Mouse (Mus musculus) midbrain, embryonic 11.5 days (tissue): ENCODE measurements around the gene Krt33a. TPM values are rescaled to one million over a fixed set of nuclear protein-coding genes. Genes with fewer than 3 reads are reported as not detected.
A peak's percentile ranks its signal among the peaks of the same experiment; 100 is the strongest.

ENCODE experiments used
- ATAC-seq: fragments of 200-750 bp; cut with Nextera tagmentation; 2 replicates; pipeline ENCODE4 v1.8.0; 2017; ENCODE audit warnings: moderate TSS enrichment, moderate library complexity; ENCODE audit not compliant: low FRiP score
- DNase-seq: peaks from one replicate; pipeline ENCODE4 v3.0.0; 2015; ENCODE audit warnings: low spot score; ENCODE audit errors: missing footprints
- H3K27ac ChIP-seq: fragments of 300-500 bp; sonication (generic); 2 replicates; pipeline ENCODE4 v1.5.1; 2014; ENCODE audit warnings: low read depth, low read length
- H3K27me3 ChIP-seq: fragments of 300-500 bp; sonication (generic); 2 replicates; pipeline ENCODE4 v1.6.1; 2014; ENCODE audit warnings: mild to moderate bottlenecking, low read length, moderate library complexity, mixed read lengths; ENCODE audit not compliant: control insufficient read depth, insufficient read depth
- H3K36me3 ChIP-seq: fragments of 300-500 bp; sonication (generic); 2 replicates; pipeline ENCODE4 v1.6.1; 2014; ENCODE audit warnings: mild to moderate bottlenecking, low read length, moderate library complexity, mixed read lengths; ENCODE audit not compliant: control insufficient read depth, insufficient read depth
- H3K4me1 ChIP-seq: fragments of 300-500 bp; sonication (generic); 2 replicates; pipeline ENCODE4 v1.6.1; 2014; ENCODE audit warnings: low read length; ENCODE audit not compliant: control insufficient read depth, insufficient read depth
- H3K4me2 ChIP-seq: fragments of 300-500 bp; sonication (generic); 2 replicates; pipeline ENCODE4 v1.6.1; 2014; ENCODE audit warnings: mild to moderate bottlenecking, moderate library complexity
- H3K4me3 ChIP-seq: fragments of 300-500 bp; sonication (generic); 2 replicates; pipeline ENCODE4 v1.5.1; 2014; ENCODE audit warnings: low read depth, low read length
- H3K9ac ChIP-seq: fragments of 300-500 bp; sonication (generic); 2 replicates; pipeline ENCODE4 v1.6.1; 2014; ENCODE audit warnings: low read length
- H3K9me3 ChIP-seq: fragments of 300-500 bp; sonication (generic); 2 replicates; pipeline ENCODE4 v1.6.1; 2016; ENCODE audit warnings: low read length; ENCODE audit not compliant: control insufficient read depth
- WGBS: fragments of 180-500 bp; shearing (Covaris S2); extraction: QIAGEN DNeasy Blood & Tissue Kit; methylation state at CpG from one replicate; pipeline ENCODE4 v1.1.7; 2014; 5-methylcytosine and 5-hydroxymethylcytosine counted together
- polyA plus RNA-seq: library from polyadenylated mRNA; unstranded; fragments of >200 nt; fragmentation: Nextera tagmentation; extraction: Ambion mirVana; gene quantifications from 2 replicates; pipeline ENCODE4 v1.2.1, GENCODE M21; 2014

The Krt33a gene
- polyA plus RNA-seq, 1 experiment from 2014 or later: not detected

- no peak for ATAC-seq
Measured at GRCm38 (mm10) chr11:99993620-99994383, 22.2 kb downstream of the Krt33a start, which contains the start of gene Krtap17-1. Gene Krtap17-1 (minus strand): TSS chr11:99993994.

GRCm38 (mm10) chr11:99990571-99990970 is 25.4 kb downstream of the Krt33a start:
- Histone ChIP-seq H3K36me3 (no peaks in the 10 kb centered on the region), H3K4me2 (no peak overlapping the region), H3K4me3 (no peak overlapping the region), H3K27ac (no peak overlapping the region), H3K4me1 (no peaks in the 10 kb centered on the region), H3K27me3 (no peaks in the 10 kb centered on the region), H3K9ac (no peak overlapping the region), H3K9me3 (no peaks in the 10 kb centered on the region)
- ATAC-seq: no peak
- DNase-seq: no peak
- WGBS: 70% methylated on average over 3 of the region's 3 CpGs

More at GRCm38 (mm10) chr11:99993620-99994383, 22.2 kb downstream of the Krt33a start, which contains the start of gene Krtap17-1:
- Histone ChIP-seq H3K4me3 (no peak within 1 kb of the TSS), H3K9ac (no peak within 1 kb of the TSS), H3K36me3 (no peaks in the 10 kb centered on the region), H3K4me2 (peak within 1 kb of the TSS; percentile 32), H3K27ac (no peak within 1 kb of the TSS), H3K27me3 (no peaks in the 10 kb centered on the region), H3K9me3 (no peaks in the 10 kb centered on the region), H3K4me1 (no peaks in the 10 kb centered on the region)
- 36% methylated on average over 26 of the region's 26 CpGs for WGBS
- peak; percentile 82 for DNase-seq

GRCm38 (mm10) chr11:99989881-99990405 is 26.1 kb downstream of the Krt33a start:
- no peak for ATAC-seq
- 85% methylated on average over 6 of the region's 6 CpGs for WGBS

GRCm38 (mm10) chr11:99988530-99988929 is 27.5 kb downstream of the Krt33a start:
- H3K36me3 ChIP-seq: no peaks in the 10 kb centered on the region
- H3K4me3 ChIP-seq: no peak overlapping the region
- no peaks in the 10 kb centered on the region for H3K9me3 ChIP-seq
- no peak overlapping the region for H3K9ac ChIP-seq
- H3K27ac ChIP-seq: no peak overlapping the region
- no peaks in the 10 kb centered on the region for H3K27me3 ChIP-seq
- H3K4me2 ChIP-seq: no peak overlapping the region
- whole genome bisulfite sequencing: 90% methylated on average over 3 of the region's 3 CpGs
- ATAC-seq (no peak), DNase-seq (no peak)
- H3K4me1 ChIP-seq: no peaks in the 10 kb centered on the region

More at GRCm38 (mm10) chr11:99989881-99990405, 26.1 kb downstream of the Krt33a start:
- no peaks in the 10 kb centered on the region for H3K27me3 ChIP-seq
- H3K4me2 ChIP-seq: no peak overlapping the region
- no peak for DNase-seq
- H3K4me3 ChIP-seq: no peak overlapping the region
- H3K9ac ChIP-seq: no peak overlapping the region
- no peaks in the 10 kb centered on the region for H3K9me3 ChIP-seq
- no peaks in the 10 kb centered on the region for H3K36me3 ChIP-seq
- H3K27ac ChIP-seq: no peak overlapping the region
- H3K4me1 ChIP-seq: no peaks in the 10 kb centered on the region

GRCm38 (mm10) chr11:99986180-99986647 is 29.8 kb downstream of the Krt33a start, which contains the start of gene Krtap16-1:
Gene Krtap16-1 (minus strand): TSS chr11:99986597.
- no peak within 1 kb of the TSS for H3K27ac ChIP-seq
- no peak within 1 kb of the TSS for H3K4me3 ChIP-seq
- H3K27me3 ChIP-seq: no peaks in the 10 kb centered on the region
- H3K4me1 ChIP-seq: no peaks in the 10 kb centered on the region
- H3K9ac ChIP-seq: no peak within 1 kb of the TSS
- DNase-seq (no peak), ATAC-seq (no peak)
- no peak within 1 kb of the TSS for H3K4me2 ChIP-seq
- H3K9me3 ChIP-seq: no peaks in the 10 kb centered on the region
- no peaks in the 10 kb centered on the region for H3K36me3 ChIP-seq
- 91% methylated on average over 8 of the region's 8 CpGs for WGBS

GRCm38 (mm10) chr11:99985291-99986092 is 30.5 kb downstream of the Krt33a start:
- no peaks in the 10 kb centered on the region for H3K4me1 ChIP-seq
- no peaks in the 10 kb centered on the region for H3K27me3 ChIP-seq
- H3K4me3 ChIP-seq: no peak overlapping the region
- no peaks in the 10 kb centered on the region for H3K9me3 ChIP-seq
- ATAC-seq: no peak
- no peak overlapping the region for H3K27ac ChIP-seq
- DNase-seq: no peak
- WGBS: 87% methylated on average over 20 of the region's 20 CpGs
- no peaks in the 10 kb centered on the region for H3K36me3 ChIP-seq
- H3K4me2 ChIP-seq: no peak overlapping the region
- no peak overlapping the region for H3K9ac ChIP-seq

- no peak for DNase-seq
- Histone ChIP-seq H3K9me3 (no peaks in the 10 kb centered on the region), H3K27me3 (no peaks in the 10 kb centered on the region), H3K27ac (no peak overlapping the region), H3K9ac (no peak overlapping the region), H3K4me2 (no peak overlapping the region), H3K4me1 (no peaks in the 10 kb centered on the region), H3K4me3 (no peak overlapping the region), H3K36me3 (no peaks in the 10 kb centered on the region)
- ATAC-seq: no peak
- WGBS: 82% methylated on average over 1 of the region's 1 CpGs
Measured at GRCm38 (mm10) chr11:99983442-99983841, 32.6 kb downstream of the Krt33a start.

GRCm38 (mm10) chr11:99982731-99983130 is 33.3 kb downstream of the Krt33a start:
- no peaks in the 10 kb centered on the region for H3K9me3 ChIP-seq
- H3K27me3 ChIP-seq: no peaks in the 10 kb centered on the region
- ATAC-seq (no peak), DNase-seq (no peak)
- no peak overlapping the region for H3K27ac ChIP-seq
- H3K36me3 ChIP-seq: no peaks in the 10 kb centered on the region
- no peaks in the 10 kb centered on the region for H3K4me1 ChIP-seq
- WGBS: 86% methylated on average over 9 of the region's 9 CpGs
- no peak overlapping the region for H3K4me3 ChIP-seq
- H3K4me2 ChIP-seq: no peak overlapping the region
- H3K9ac ChIP-seq: no peak overlapping the region
